Mouse (Mus musculus): Measurements from ENCODE around the gene Fignl1. TPM values are rescaled to one million over a fixed set of nuclear protein-coding genes. Genes with fewer than 3 reads are reported as not detected.

Gene Fignl1
- polyA plus RNA-seq, 1 experiment from 2014 or later, result 52.6 TPM

- no peak overlapping the region; the same call in 1 of the 2 replicates for H3K27ac ChIP-seq (ENCODE audit: low read length)
- 50% methylated on average over 13 of the region's 13 CpGs for WGBS
- H3K9ac ChIP-seq (replicated peaks; ENCODE audit: low read depth, low read length), result no peak overlapping the region
- H3K4me1 ChIP-seq (ENCODE audit: control insufficient read depth, insufficient read depth, low read length), result peaks cover 26% of the 10 kb centered on the region
- H3K9me3 ChIP-seq (ENCODE audit: control insufficient read depth, low read depth, low read length), result no peaks in the 10 kb centered on the region
- no peak overlapping the region for H3K4me3 ChIP-seq (ENCODE audit: low read depth, low read length)
- ATAC-seq (ENCODE audit: insufficient number of reproducible peaks, insufficient read depth, low FRiP score, low read depth), result no peak
- no peaks in the 10 kb centered on the region for H3K27me3 ChIP-seq (ENCODE audit: control insufficient read depth, insufficient read depth, low read length)
- H3K36me3 ChIP-seq (ENCODE audit: control insufficient read depth, insufficient read depth, low read length), result no peaks in the 10 kb centered on the region
- H3K4me2 ChIP-seq (replicated peaks; ENCODE audit: low read depth, low read length), result no peak overlapping the region
Observed at GRCm38 (mm10) chr11:11849513-11850311, 41.0 kb upstream of the Fignl1 start.

- Histone ChIP-seq H3K27me3 (ENCODE audit: control insufficient read depth, insufficient read depth, low read length) (no peaks in the 10 kb centered on the region), H3K9me3 (ENCODE audit: control insufficient read depth, low read depth, low read length) (no peaks in the 10 kb centered on the region), H3K36me3 (ENCODE audit: control insufficient read depth, insufficient read depth, low read length) (no peaks in the 10 kb centered on the region), H3K4me3 (ENCODE audit: low read depth, low read length) (no peak overlapping the region), H3K9ac (replicated peaks; ENCODE audit: low read depth, low read length) (no peak overlapping the region), H3K27ac (ENCODE audit: low read length) (no peak overlapping the region), H3K4me1 (ENCODE audit: control insufficient read depth, insufficient read depth, low read length) (peaks cover 26% of the 10 kb centered on the region), H3K4me2 (replicated peaks; ENCODE audit: low read depth, low read length) (no peak overlapping the region)
- 88% methylated on average over 4 of the region's 4 CpGs for WGBS
- no peak for ATAC-seq (ENCODE audit: insufficient number of reproducible peaks, insufficient read depth, low FRiP score, low read depth)
Observed at GRCm38 (mm10) chr11:11848467-11848866, 39.7 kb upstream of the Fignl1 start.

- Histone ChIP-seq H3K4me2 (replicated peaks; ENCODE audit: low read depth, low read length) (no peak overlapping the region), H3K27me3 (ENCODE audit: control insufficient read depth, insufficient read depth, low read length) (no peaks in the 10 kb centered on the region), H3K27ac (ENCODE audit: low read length) (peak overlapping the region; percentile 76), H3K4me3 (ENCODE audit: low read depth, low read length) (no peak overlapping the region), H3K9me3 (ENCODE audit: control insufficient read depth, low read depth, low read length) (no peaks in the 10 kb centered on the region), H3K4me1 (ENCODE audit: control insufficient read depth, insufficient read depth, low read length) (peaks cover 19% of the 10 kb centered on the region), H3K9ac (replicated peaks; ENCODE audit: low read depth, low read length) (no peak overlapping the region), H3K36me3 (ENCODE audit: control insufficient read depth, insufficient read depth, low read length) (no peaks in the 10 kb centered on the region)
- no peak for ATAC-seq (ENCODE audit: insufficient number of reproducible peaks, insufficient read depth, low FRiP score, low read depth)
- 67% methylated on average over 8 of the region's 8 CpGs for WGBS
Observed at GRCm38 (mm10) chr11:11845044-11845443, 36.3 kb upstream of the Fignl1 start.

- 45% methylated on average over 13 of the region's 13 CpGs for WGBS
Observed at GRCm38 (mm10) chr11:11844367-11844971, 35.7 kb upstream of the Fignl1 start.

GRCm38 (mm10) chr11:11841590-11841989 lies 32.8 kb upstream of the Fignl1 start:
- H3K4me1 ChIP-seq (ENCODE audit: control insufficient read depth, insufficient read depth, low read length), result peaks cover 30% of the 10 kb centered on the region
- H3K9ac ChIP-seq (replicated peaks; ENCODE audit: low read depth, low read length), result no peak overlapping the region
- H3K4me3 ChIP-seq (ENCODE audit: low read depth, low read length), result no peak overlapping the region
- no peak overlapping the region for H3K27ac ChIP-seq (ENCODE audit: low read length)
- H3K9me3 ChIP-seq (ENCODE audit: control insufficient read depth, low read depth, low read length), result no peaks in the 10 kb centered on the region
- H3K36me3 ChIP-seq (ENCODE audit: control insufficient read depth, insufficient read depth, low read length), result no peaks in the 10 kb centered on the region
- H3K4me2 ChIP-seq (replicated peaks; ENCODE audit: low read depth, low read length), result no peak overlapping the region
- 49% methylated on average over 4 of the region's 4 CpGs for WGBS
- H3K27me3 ChIP-seq (ENCODE audit: control insufficient read depth, insufficient read depth, low read length), result no peaks in the 10 kb centered on the region
- ATAC-seq (ENCODE audit: insufficient number of reproducible peaks, insufficient read depth, low FRiP score, low read depth), result no peak

More at GRCm38 (mm10) chr11:11844367-11844971, 35.7 kb upstream of the Fignl1 start:
- H3K36me3 ChIP-seq (ENCODE audit: control insufficient read depth, insufficient read depth, low read length), result no peaks in the 10 kb centered on the region
- no peak overlapping the region for H3K4me3 ChIP-seq (ENCODE audit: low read depth, low read length)
- no peaks in the 10 kb centered on the region for H3K27me3 ChIP-seq (ENCODE audit: control insufficient read depth, insufficient read depth, low read length)
- no peak overlapping the region for H3K9ac ChIP-seq (replicated peaks; ENCODE audit: low read depth, low read length)
- peak; percentile 73 for ATAC-seq (ENCODE audit: insufficient number of reproducible peaks, insufficient read depth, low FRiP score, low read depth)
- H3K27ac ChIP-seq (ENCODE audit: low read length), result peak overlapping the region; percentile 76
- no peak overlapping the region for H3K4me2 ChIP-seq (replicated peaks; ENCODE audit: low read depth, low read length)
- H3K9me3 ChIP-seq (ENCODE audit: control insufficient read depth, low read depth, low read length), result no peaks in the 10 kb centered on the region
- H3K4me1 ChIP-seq (ENCODE audit: control insufficient read depth, insufficient read depth, low read length), result peaks cover 16% of the 10 kb centered on the region

- H3K36me3 ChIP-seq (ENCODE audit: control insufficient read depth, insufficient read depth, low read length), result no peaks in the 10 kb centered on the region
- H3K9ac ChIP-seq (replicated peaks; ENCODE audit: low read depth, low read length), result no peak overlapping the region
- H3K4me3 ChIP-seq (ENCODE audit: low read depth, low read length), result no peak overlapping the region
- no peak overlapping the region for H3K4me2 ChIP-seq (replicated peaks; ENCODE audit: low read depth, low read length)
- no peaks in the 10 kb centered on the region for H3K9me3 ChIP-seq (ENCODE audit: control insufficient read depth, low read depth, low read length)
- H3K4me1 ChIP-seq (ENCODE audit: control insufficient read depth, insufficient read depth, low read length), result peaks cover 37% of the 10 kb centered on the region
- H3K27ac ChIP-seq (ENCODE audit: low read length), result no peak overlapping the region
- no peak for ATAC-seq (ENCODE audit: insufficient number of reproducible peaks, insufficient read depth, low FRiP score, low read depth)
- no peaks in the 10 kb centered on the region for H3K27me3 ChIP-seq (ENCODE audit: control insufficient read depth, insufficient read depth, low read length)
- WGBS, result 68% methylated on average over 2 of the region's 2 CpGs
Observed at GRCm38 (mm10) chr11:11840746-11841145, 32.0 kb upstream of the Fignl1 start.

- Histone ChIP-seq H3K9ac (replicated peaks; ENCODE audit: low read depth, low read length) (no peak overlapping the region), H3K36me3 (ENCODE audit: control insufficient read depth, insufficient read depth, low read length) (no peaks in the 10 kb centered on the region), H3K4me1 (ENCODE audit: control insufficient read depth, insufficient read depth, low read length) (peaks cover 40% of the 10 kb centered on the region), H3K4me2 (replicated peaks; ENCODE audit: low read depth, low read length) (no peak overlapping the region), H3K4me3 (ENCODE audit: low read depth, low read length) (no peak overlapping the region), H3K27ac (ENCODE audit: low read length) (no peak overlapping the region), H3K9me3 (ENCODE audit: control insufficient read depth, low read depth, low read length) (no peaks in the 10 kb centered on the region), H3K27me3 (ENCODE audit: control insufficient read depth, insufficient read depth, low read length) (no peaks in the 10 kb centered on the region)
- WGBS, result 86% methylated on average over 7 of the region's 7 CpGs
- ATAC-seq (ENCODE audit: insufficient number of reproducible peaks, insufficient read depth, low FRiP score, low read depth), result no peak
Observed at GRCm38 (mm10) chr11:11839874-11840273, 31.1 kb upstream of the Fignl1 start.

- H3K9me3 ChIP-seq (ENCODE audit: control insufficient read depth, low read depth, low read length), result no peaks in the 10 kb centered on the region
- H3K4me2 ChIP-seq (replicated peaks; ENCODE audit: low read depth, low read length), result no peak overlapping the region
- H3K9ac ChIP-seq (replicated peaks; ENCODE audit: low read depth, low read length), result no peak overlapping the region
- no peak for ATAC-seq (ENCODE audit: insufficient number of reproducible peaks, insufficient read depth, low FRiP score, low read depth)
- H3K27me3 ChIP-seq (ENCODE audit: control insufficient read depth, insufficient read depth, low read length), result no peaks in the 10 kb centered on the region
- H3K4me3 ChIP-seq (ENCODE audit: low read depth, low read length), result no peak overlapping the region
- peak overlapping the region; percentile 80 for H3K27ac ChIP-seq (ENCODE audit: low read length)
- 39% methylated on average over 5 of the region's 5 CpGs for WGBS
- H3K36me3 ChIP-seq (ENCODE audit: control insufficient read depth, insufficient read depth, low read length), result no peaks in the 10 kb centered on the region
- peaks cover 41% of the 10 kb centered on the region for H3K4me1 ChIP-seq (ENCODE audit: control insufficient read depth, insufficient read depth, low read length)
Observed at GRCm38 (mm10) chr11:11837384-11837783, 28.6 kb upstream of the Fignl1 start.
